Mouse (Mus musculus): ENCODE measurements at regions not wholly inside any gene's neighbourhood (a gene's known extent, or its start where the extent isn't known, plus 50 kb on each side); places are given as distances from the start of the nearest gene placed in this dataset.

DNA sequence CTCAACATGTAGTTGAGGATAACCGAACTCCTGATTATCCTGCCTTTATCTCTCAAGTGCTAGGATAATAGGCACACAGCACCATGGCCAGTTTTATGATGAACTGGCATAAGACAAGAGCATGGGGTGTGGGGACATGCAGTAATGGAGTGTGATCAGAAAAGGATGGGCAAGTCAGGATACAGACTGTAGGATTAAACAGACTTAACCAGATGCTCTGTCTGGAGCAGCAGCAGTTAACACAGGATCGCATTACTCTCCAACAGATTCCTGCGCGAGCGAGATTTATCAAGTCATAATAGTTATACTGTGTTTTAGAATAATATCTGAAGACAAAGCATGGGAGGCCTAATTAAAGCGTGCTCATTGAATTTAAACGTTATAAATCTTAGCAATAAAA lies 51.8 kb upstream of the Adtrp start:
- no peak for DNase-seq (ENCODE audit: low read depth, low spot score)

DNA sequence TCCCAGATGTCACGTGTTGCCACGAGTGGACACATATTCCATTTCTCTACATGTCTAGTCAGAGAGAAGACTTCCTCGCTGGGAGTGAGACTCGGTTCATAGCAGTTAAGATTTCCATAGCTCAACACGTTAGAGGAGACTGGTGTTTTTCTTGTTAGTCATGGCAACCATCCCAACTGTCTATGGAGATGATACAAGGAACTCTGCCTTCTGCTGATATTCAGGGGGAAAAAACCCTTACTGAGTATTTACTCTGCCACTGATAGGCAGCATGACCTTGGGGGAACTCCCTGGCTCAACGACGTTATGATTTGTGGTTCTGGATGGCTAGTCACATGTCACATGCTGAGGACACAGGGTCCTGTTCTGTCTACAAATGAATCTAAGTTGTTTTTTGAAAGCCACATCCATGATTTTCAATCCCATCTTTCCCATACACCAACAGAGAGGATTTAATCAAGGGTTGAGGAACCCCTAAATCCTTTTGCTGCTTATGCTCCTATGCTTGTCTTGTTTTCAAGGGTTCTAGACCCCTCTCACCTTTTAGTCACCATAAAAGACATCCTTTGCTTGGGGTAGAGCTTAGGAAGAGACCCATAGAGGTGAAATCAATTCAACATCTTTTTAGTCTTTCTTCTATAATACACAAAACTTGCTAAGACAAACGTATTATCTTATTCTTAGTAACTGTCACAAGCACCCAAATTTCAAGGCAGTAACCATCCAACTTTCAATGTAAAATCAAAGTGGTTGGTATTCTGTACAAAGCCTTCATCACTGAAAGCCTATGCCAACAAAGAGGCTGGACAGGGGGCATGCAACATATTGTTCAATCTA lies 50.2 kb upstream of the Adtrp start:
- no peak for DNase-seq (ENCODE audit: low read depth, low spot score)
